Mouse (Mus musculus) spleen, adult 2 months (tissue): ENCODE data around the gene Nrp2. TPM values are rescaled to one million over a fixed set of nuclear protein-coding genes. Genes with fewer than 3 reads are reported as not detected.
A peak's percentile ranks its signal among the peaks of the same experiment; 100 is the strongest.

Experiments used
- DNase-seq, 2 experiments: peaks; one replicate each; pipeline versions ENCODE4 v3.0.0 to v3.0.0-alpha.2; 2012 to 2021; ENCODE audit warnings: low spot score in 2 of 2, low read depth in 1 of 2
- H3K27ac ChIP-seq: fragments of 200-500 bp; 2 replicates; pipeline ENCODE4 v1.5.1; 2012; ENCODE audit warnings: low read length, inconsistent platforms; ENCODE audit not compliant: insufficient read depth
- H3K27me3 ChIP-seq: fragments of 200-500 bp; 2 replicates; pipeline ENCODE4 v1.6.1; 2012; ENCODE audit warnings: mild to moderate bottlenecking, moderate library complexity, low read length, inconsistent platforms; ENCODE audit not compliant: control insufficient read depth, insufficient read depth
- H3K36me3 ChIP-seq: fragments of 200-500 bp; 2 replicates; pipeline ENCODE4 v1.6.1; 2012; ENCODE audit warnings: mild to moderate bottlenecking, low read length, inconsistent platforms; ENCODE audit not compliant: control insufficient read depth, insufficient read depth
- H3K4me1 ChIP-seq: fragments of 200-500 bp; 2 replicates; pipeline ENCODE4 v1.6.1; 2011; ENCODE audit warnings: inconsistent platforms; ENCODE audit not compliant: control insufficient read depth, insufficient read depth, insufficient read length
- H3K4me3 ChIP-seq: fragments of 200-500 bp; 2 replicates; pipeline ENCODE4 v1.5.1; 2011; ENCODE audit warnings: mild to moderate bottlenecking, inconsistent platforms; ENCODE audit not compliant: insufficient read depth, insufficient read length; ENCODE audit errors: extremely low read depth
- CTCF ChIP-seq: fragments of 200-500 bp; IDR thresholded peaks from 2 replicates; pipeline ENCODE4 v1.5.1; 2011; ENCODE audit warnings: mild to moderate bottlenecking, inconsistent platforms; ENCODE audit not compliant: insufficient read depth, insufficient read length, insufficient replicate concordance; ENCODE audit errors: extremely low read depth
- POLR2A ChIP-seq: fragments of 200-500 bp; IDR thresholded peaks from 2 replicates; pipeline ENCODE4 v1.6.1; 2011; ENCODE audit warnings: low read depth, low read length, inconsistent platforms
- WGBS: fragments of 180-500 bp; shearing (Covaris S2); methylation state at CpG from one replicate; pipeline ENCODE4 v1.1.7; 2018; 5-methylcytosine and 5-hydroxymethylcytosine counted together
- polyA plus RNA-seq: library from polyadenylated mRNA; depleted of rRNA; stranded (reverse); fragments of >200 nt; gene quantifications from 2 replicates; pipeline ENCODE4 v1.2.3, GENCODE M21; 2012

The Nrp2 gene
- polyA plus RNA-seq, 1 experiment: 6.1 TPM

GRCm38 (mm10) chr1:62783354-62784083 is 80.4 kb downstream of the Nrp2 start:
- no peak overlapping the region for H3K4me3 ChIP-seq
- no peak for DNase-seq
- no peaks in the 10 kb centered on the region for H3K27me3 ChIP-seq
- no peaks in the 10 kb centered on the region for H3K36me3 ChIP-seq
- H3K27ac ChIP-seq: no peak overlapping the region
- WGBS: 90% methylated on average over 18 of the region's 18 CpGs
- TF ChIP-seq CTCF (no peak), POLR2A (no peak)
- H3K4me1 ChIP-seq: no peaks in the 10 kb centered on the region

GRCm38 (mm10) chr1:62784084-62784392 is 81.0 kb downstream of the Nrp2 start:
- WGBS: 53% methylated on average over 5 of the region's 5 CpGs
- Histone ChIP-seq H3K36me3 (no peaks in the 10 kb centered on the region), H3K4me3 (no peak overlapping the region), H3K27ac (no peak overlapping the region), H3K4me1 (no peaks in the 10 kb centered on the region), H3K27me3 (no peaks in the 10 kb centered on the region)
- TF ChIP-seq CTCF (no peak), POLR2A (no peak)
- no peak for DNase-seq

GRCm38 (mm10) chr1:62786255-62786654 is 83.2 kb downstream of the Nrp2 start:
- 26% methylated on average over 5 of the region's 5 CpGs for WGBS
- no peaks in the 10 kb centered on the region for H3K36me3 ChIP-seq

GRCm38 (mm10) chr1:62787546-62787945 is 84.5 kb downstream of the Nrp2 start:
- TF ChIP-seq POLR2A: no peak
- no peaks in the 10 kb centered on the region for H3K36me3 ChIP-seq

More at GRCm38 (mm10) chr1:62786255-62786654, 83.2 kb downstream of the Nrp2 start:
- TF ChIP-seq CTCF (peak; percentile 43; the same call in 1 of the 2 replicates), POLR2A (no peak)
- no peak overlapping the region for H3K27ac ChIP-seq
- H3K4me1 ChIP-seq: no peaks in the 10 kb centered on the region
- no peak overlapping the region for H3K4me3 ChIP-seq
- peak in 1 of 2 experiments; percentile 33 for DNase-seq
- no peaks in the 10 kb centered on the region for H3K27me3 ChIP-seq

DNA sequence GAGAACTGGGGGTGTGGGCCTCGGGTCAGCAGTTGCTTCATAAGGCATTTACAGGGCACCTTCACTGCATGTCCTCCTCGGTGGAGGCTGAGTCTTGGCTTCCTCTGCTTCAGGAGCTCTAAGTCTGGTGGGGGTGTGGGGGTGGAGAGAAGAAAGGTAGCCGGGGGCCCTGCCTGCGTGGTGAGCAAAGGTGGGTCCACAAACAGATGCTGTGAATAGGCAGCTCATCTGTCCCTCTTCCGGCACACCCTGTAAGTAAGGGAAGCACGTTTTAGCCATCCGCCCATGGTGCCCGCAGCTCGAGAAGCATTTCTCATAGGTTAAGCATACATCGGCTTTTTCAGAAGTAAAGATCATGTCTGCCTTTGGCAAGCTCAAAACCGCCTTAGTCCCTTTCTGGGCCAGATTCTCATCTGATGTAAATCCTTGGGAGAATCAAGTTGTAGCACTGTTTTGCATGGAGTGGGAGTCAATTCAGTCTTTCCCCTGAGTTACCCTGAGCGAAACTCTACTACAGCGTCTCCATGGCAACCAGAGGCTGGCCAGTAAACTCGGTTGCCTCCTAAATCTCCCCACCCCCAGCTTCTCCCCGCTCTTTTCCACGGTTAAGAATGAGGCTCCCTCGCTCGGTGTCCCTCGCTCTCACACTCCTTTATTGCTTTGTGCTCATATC is 91.3 kb downstream of the Nrp2 start:
- no peak overlapping the region for H3K4me3 ChIP-seq
- no peak overlapping the region for H3K27ac ChIP-seq
- no peaks in the 10 kb centered on the region for H3K4me1 ChIP-seq
- H3K36me3 ChIP-seq: no peaks in the 10 kb centered on the region
- H3K27me3 ChIP-seq: no peaks in the 10 kb centered on the region
- TF ChIP-seq CTCF: no peak
- no peak for TF ChIP-seq POLR2A
- DNase-seq: no peak
- 69% methylated on average over 19 of the region's 19 CpGs for whole genome bisulfite sequencing

More at GRCm38 (mm10) chr1:62787546-62787945, 84.5 kb downstream of the Nrp2 start:
- H3K27ac ChIP-seq: no peak overlapping the region
- H3K4me3 ChIP-seq: no peak overlapping the region
- H3K27me3 ChIP-seq: no peaks in the 10 kb centered on the region
- 88% methylated on average over 10 of the region's 10 CpGs for WGBS
- DNase-seq: no peak
- no peaks in the 10 kb centered on the region for H3K4me1 ChIP-seq

- no peak for DNase-seq
- no peaks in the 10 kb centered on the region for H3K4me1 ChIP-seq
- no peaks in the 10 kb centered on the region for H3K36me3 ChIP-seq
- 81% methylated on average over 2 of the region's 2 CpGs for WGBS
- no peaks in the 10 kb centered on the region for H3K27me3 ChIP-seq
- no peak overlapping the region for H3K4me3 ChIP-seq
- TF ChIP-seq CTCF (no peak), POLR2A (no peak)
- no peak overlapping the region for H3K27ac ChIP-seq
Observed at GRCm38 (mm10) chr1:62794896-62795255, 91.8 kb downstream of the Nrp2 start.

DNA sequence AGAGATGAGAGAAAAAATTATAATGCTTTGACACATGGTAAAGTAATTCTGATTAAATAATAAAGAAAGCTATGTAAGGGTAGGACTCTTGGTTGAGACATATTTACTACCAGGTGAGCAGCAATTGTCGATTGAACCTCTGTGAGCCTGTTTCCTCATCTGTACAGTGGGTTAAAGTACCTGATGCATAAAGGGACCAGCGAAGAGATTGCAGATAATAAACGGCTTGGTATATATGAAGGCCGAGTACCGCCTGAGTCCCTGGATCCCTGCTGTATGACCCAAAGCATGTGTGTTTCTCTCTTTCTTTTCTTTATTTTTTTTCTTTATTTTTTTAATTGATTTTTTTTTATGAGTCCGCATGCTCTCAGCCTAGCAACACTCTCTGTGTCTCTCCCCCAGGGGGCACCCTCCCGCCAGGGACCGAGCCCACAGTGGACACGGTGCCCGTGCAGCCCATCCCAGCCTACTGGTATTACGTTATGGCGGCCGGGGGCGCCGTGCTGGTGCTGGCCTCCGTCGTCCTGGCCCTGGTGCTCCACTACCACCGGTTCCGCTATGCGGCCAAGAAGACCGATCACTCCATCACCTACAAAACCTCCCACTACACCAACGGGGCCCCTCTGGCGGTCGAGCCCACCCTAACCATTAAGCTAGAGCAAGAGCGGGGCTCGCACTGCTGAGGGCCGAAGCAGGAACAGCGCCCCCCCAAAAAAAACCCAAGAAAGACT is 92.4 kb downstream of the Nrp2 start:
- Histone ChIP-seq H3K36me3 (no peaks in the 10 kb centered on the region), H3K4me1 (no peaks in the 10 kb centered on the region), H3K27me3 (no peaks in the 10 kb centered on the region), H3K27ac (no peak overlapping the region), H3K4me3 (peak overlapping the region; percentile 31; the same call in 1 of the 2 replicates)
- WGBS: 40% methylated on average over 28 of the region's 28 CpGs
- DNase-seq: peak in 1 of 2 experiments; percentile 43
- TF ChIP-seq POLR2A: no peak
- TF ChIP-seq CTCF: peak; percentile 38; the same call in 1 of the 2 replicates
